Mouse (Mus musculus): ENCODE results near the gene Fam98c. TPM values are rescaled to one million over a fixed set of nuclear protein-coding genes. Genes with fewer than 3 reads are reported as not detected.
A peak's percentile ranks its signal among the peaks of the same experiment; 100 is the strongest.

Gene Fam98c
- polyA plus RNA-seq, 1 experiment from 2014 or later: 30.0 TPM

- no peaks in the 10 kb centered on the region for H3K4me1 ChIP-seq (replicated peaks; ENCODE audit: insufficient read depth, low read length)
- H3K9ac ChIP-seq (ENCODE audit: low read depth, low read length): no peak overlapping the region
- H3K4me3 ChIP-seq (replicated peaks; ENCODE audit: low read depth, low read length): no peak overlapping the region
- 0 out of 2 replicates have a peak, but pooled peaks cover 5% of the 10 kb centered on the region for H3K36me3 ChIP-seq (ENCODE audit: insufficient read depth, low read length)
- peak; percentile 59 for DNase-seq (ENCODE audit: low spot score)
- peak; percentile 75 for ATAC-seq (replicated peaks; ENCODE audit: low FRiP score, low read depth)
- TF ChIP-seq CTCF (IDR thresholded peaks at IDR 0.05; ENCODE audit: low read depth): no peak
- peaks cover 5% of the 10 kb centered on the region; the same call in 1 of the 2 replicates for H3K27me3 ChIP-seq (ENCODE audit: insufficient read depth, low read length)
- H3K9me3 ChIP-seq (replicated peaks; ENCODE audit: low read length): no peaks in the 10 kb centered on the region
- H3K4me2 ChIP-seq (ENCODE audit: low read length): no peak overlapping the region
- 17% methylated on average over 9 of the region's 9 CpGs for WGBS
- no peak overlapping the region for H3K27ac ChIP-seq
Measured at GRCm38 (mm10) chr7:29162750-29163525, 6.9 kb upstream of the Fam98c start.

DNA sequence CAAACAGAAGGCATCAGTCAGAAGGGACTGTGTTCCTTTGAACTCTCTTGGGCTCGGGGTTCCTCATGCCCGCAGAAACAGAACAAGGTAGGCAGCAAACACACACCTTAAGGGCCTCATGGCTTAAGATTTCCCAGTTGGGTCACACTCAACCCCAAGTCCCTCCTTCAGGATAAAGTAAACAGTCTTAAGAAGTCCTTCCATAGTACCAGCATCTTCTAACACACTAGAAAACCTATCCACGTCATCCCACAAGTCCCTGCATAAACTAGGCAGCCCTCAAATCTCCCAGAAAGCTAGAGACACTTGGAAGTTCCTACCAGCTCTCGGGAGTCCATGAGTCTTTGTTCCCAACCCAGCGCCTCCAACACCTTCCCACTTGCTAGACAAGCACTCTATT lies 6.3 kb upstream of the Fam98c start:
- Histone ChIP-seq H3K4me3 (replicated peaks; ENCODE audit: low read depth, low read length) (no peak overlapping the region), H3K36me3 (ENCODE audit: insufficient read depth, low read length) (0 out of 2 replicates have a peak, but pooled peaks cover 5% of the 10 kb centered on the region), H3K27me3 (ENCODE audit: insufficient read depth, low read length) (peaks cover 5% of the 10 kb centered on the region; the same call in 1 of the 2 replicates), H3K9me3 (replicated peaks; ENCODE audit: low read length) (no peaks in the 10 kb centered on the region), H3K4me2 (ENCODE audit: low read length) (no peak overlapping the region), H3K9ac (ENCODE audit: low read depth, low read length) (no peak overlapping the region), H3K27ac (no peak overlapping the region), H3K4me1 (replicated peaks; ENCODE audit: insufficient read depth, low read length) (no peaks in the 10 kb centered on the region)
- WGBS: 73% methylated on average over 5 of the region's 5 CpGs
- no peak for TF ChIP-seq CTCF (IDR thresholded peaks at IDR 0.05; ENCODE audit: low read depth)
- DNase-seq (ENCODE audit: low spot score) (no peak), ATAC-seq (replicated peaks; ENCODE audit: low FRiP score, low read depth) (no peak)

DNA sequence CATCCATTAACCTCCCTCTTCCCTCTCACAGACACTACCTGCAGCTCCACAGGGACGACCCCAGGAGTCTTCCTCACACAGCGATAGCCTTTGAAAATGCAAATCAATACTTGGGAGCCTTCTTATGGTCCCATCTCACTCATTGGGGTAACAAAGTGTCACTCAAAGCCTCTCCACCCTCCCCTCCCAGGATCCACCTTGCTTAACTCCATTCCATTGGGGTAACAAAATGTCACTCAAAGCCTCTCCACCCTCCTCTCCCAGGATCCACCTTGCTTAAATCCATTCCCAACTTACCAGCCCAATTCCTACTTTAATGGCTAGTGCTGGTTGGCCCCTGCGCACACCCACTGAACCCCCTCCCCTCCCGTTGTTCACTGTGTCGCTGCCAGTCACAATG lies 2.2 kb upstream of the Fam98c start:
- Histone ChIP-seq H3K27me3 (ENCODE audit: insufficient read depth, low read length) (peaks cover 5% of the 10 kb centered on the region; the same call in 1 of the 2 replicates), H3K4me2 (ENCODE audit: low read length) (no peak overlapping the region), H3K4me1 (replicated peaks; ENCODE audit: insufficient read depth, low read length) (0 out of 2 replicates have a peak, but pooled peaks cover 3% of the 10 kb centered on the region), H3K4me3 (replicated peaks; ENCODE audit: low read depth, low read length) (no peak overlapping the region), H3K36me3 (ENCODE audit: insufficient read depth, low read length) (0 out of 2 replicates have a peak, but pooled peaks cover 5% of the 10 kb centered on the region), H3K9ac (ENCODE audit: low read depth, low read length) (0 out of 2 replicates have a peak overlapping the region, but pooled peaks have one; percentile 28), H3K27ac (no peak overlapping the region), H3K9me3 (replicated peaks; ENCODE audit: low read length) (no peaks in the 10 kb centered on the region)
- no peak for DNase-seq (ENCODE audit: low spot score)
- no peak for TF ChIP-seq CTCF (IDR thresholded peaks at IDR 0.05; ENCODE audit: low read depth)
- ATAC-seq (replicated peaks; ENCODE audit: low FRiP score, low read depth): no peak
- 4% methylated on average over 5 of the region's 5 CpGs for WGBS

DNA sequence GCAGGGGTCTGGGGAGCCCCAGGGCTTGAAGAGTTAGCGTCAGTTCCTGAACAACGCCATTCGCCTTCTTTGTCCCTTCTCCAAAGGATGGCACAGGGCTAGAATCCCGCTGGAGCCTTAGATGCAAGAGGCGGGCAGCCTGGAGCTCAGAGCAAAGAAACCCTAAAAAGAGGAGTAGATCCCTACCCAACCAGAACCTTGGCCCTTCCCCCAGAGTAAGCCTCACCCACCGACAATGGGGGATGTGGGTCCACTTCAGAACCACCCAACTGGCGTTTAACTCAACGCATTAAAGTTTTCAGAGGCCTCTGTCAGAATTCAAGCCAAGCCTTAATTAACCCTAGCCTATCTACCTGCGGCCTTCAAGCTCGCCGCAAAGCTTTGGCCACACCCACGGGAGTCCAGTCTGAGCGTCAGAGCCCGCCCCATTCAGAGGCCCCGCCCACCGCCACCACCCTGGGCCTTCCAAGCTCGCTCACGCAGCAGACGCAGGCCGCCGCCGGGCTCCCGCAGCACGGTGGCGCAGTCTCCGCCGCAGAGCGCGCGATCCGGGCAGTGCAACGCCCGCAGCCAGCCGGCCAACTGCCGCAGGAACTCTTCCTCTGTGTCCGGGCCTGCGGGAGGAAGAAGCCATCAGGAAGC lies 717 bp downstream of the Fam98c start:
- ATAC-seq (replicated peaks; ENCODE audit: low FRiP score, low read depth): peak; percentile 86

GRCm38 (mm10) chr7:29154018-29154720 lies 1.9 kb downstream of the Fam98c start:
- Histone ChIP-seq H3K4me2 (ENCODE audit: low read length) (no peak overlapping the region), H3K4me1 (replicated peaks; ENCODE audit: insufficient read depth, low read length) (0 out of 2 replicates have a peak, but pooled peaks cover 3% of the 10 kb centered on the region), H3K27me3 (ENCODE audit: insufficient read depth, low read length) (peaks cover 4% of the 10 kb centered on the region; the same call in 1 of the 2 replicates), H3K36me3 (ENCODE audit: insufficient read depth, low read length) (no peaks in the 10 kb centered on the region), H3K9me3 (replicated peaks; ENCODE audit: low read length) (no peaks in the 10 kb centered on the region), H3K4me3 (replicated peaks; ENCODE audit: low read depth, low read length) (no peak overlapping the region), H3K9ac (ENCODE audit: low read depth, low read length) (no peak overlapping the region), H3K27ac (no peak overlapping the region)
- TF ChIP-seq CTCF (IDR thresholded peaks at IDR 0.05; ENCODE audit: low read depth): no peak; the same call in 1 of the 2 replicates
- DNase-seq (ENCODE audit: low spot score) (no peak), ATAC-seq (replicated peaks; ENCODE audit: low FRiP score, low read depth) (no peak)
- WGBS: 94% methylated on average over 14 of the region's 14 CpGs

More for the DNA sequence above, 717 bp downstream of the Fam98c start:
- Histone ChIP-seq H3K9me3 (replicated peaks; ENCODE audit: low read length) (no peaks in the 10 kb centered on the region), H3K36me3 (ENCODE audit: insufficient read depth, low read length) (no peaks in the 10 kb centered on the region), H3K27me3 (ENCODE audit: insufficient read depth, low read length) (peaks cover 5% of the 10 kb centered on the region; the same call in 1 of the 2 replicates), H3K4me2 (ENCODE audit: low read length) (peak overlapping the region; percentile 98), H3K9ac (ENCODE audit: low read depth, low read length) (peak overlapping the region; percentile 82), H3K4me1 (replicated peaks; ENCODE audit: insufficient read depth, low read length) (0 out of 2 replicates have a peak, but pooled peaks cover 3% of the 10 kb centered on the region), H3K4me3 (replicated peaks; ENCODE audit: low read depth, low read length) (peak overlapping the region; percentile 86), H3K27ac (peak overlapping the region; percentile 90)
- peak; percentile 52 for TF ChIP-seq CTCF (IDR thresholded peaks at IDR 0.05; ENCODE audit: low read depth)
- 8% methylated on average over 37 of the region's 37 CpGs for WGBS
- peak; percentile 90 for DNase-seq (ENCODE audit: low spot score)

GRCm38 (mm10) chr7:29151486-29151885 lies 4.5 kb downstream of the Fam98c start:
- Histone ChIP-seq H3K4me2 (ENCODE audit: low read length) (no peak overlapping the region), H3K27me3 (ENCODE audit: insufficient read depth, low read length) (no peaks in the 10 kb centered on the region), H3K9me3 (replicated peaks; ENCODE audit: low read length) (no peaks in the 10 kb centered on the region), H3K4me1 (replicated peaks; ENCODE audit: insufficient read depth, low read length) (0 out of 2 replicates have a peak, but pooled peaks cover under 1% of the 10 kb centered on the region), H3K9ac (ENCODE audit: low read depth, low read length) (no peak overlapping the region), H3K27ac (no peak overlapping the region), H3K4me3 (replicated peaks; ENCODE audit: low read depth, low read length) (no peak overlapping the region), H3K36me3 (ENCODE audit: insufficient read depth, low read length) (no peaks in the 10 kb centered on the region)
- 57% methylated on average over 10 of the region's 10 CpGs for WGBS
- DNase-seq (ENCODE audit: low spot score): no peak
- no peak for ATAC-seq (replicated peaks; ENCODE audit: low FRiP score, low read depth)
- TF ChIP-seq CTCF (IDR thresholded peaks at IDR 0.05; ENCODE audit: low read depth): no peak

Measured in kidney, postnatal 0 days (tissue).